Mouse (Mus musculus): ENCODE results near the gene Foxc2.

- no peak for TF ChIP-seq CTCF (IDR thresholded peaks at IDR 0.05; ENCODE audit: extremely low read depth, insufficient read depth, low read length)
- TF ChIP-seq POLR2A (IDR thresholded peaks at IDR 0.05; ENCODE audit: extremely low read depth, insufficient read depth, low read length): no peak
Observed at GRCm38 (mm10) chr8:121164017-121164469, 48.1 kb downstream of the Foxc2 start.
